Comparison of ENCODE assay signal across 12 mouse cellular contexts in the genomic region with DNA sequence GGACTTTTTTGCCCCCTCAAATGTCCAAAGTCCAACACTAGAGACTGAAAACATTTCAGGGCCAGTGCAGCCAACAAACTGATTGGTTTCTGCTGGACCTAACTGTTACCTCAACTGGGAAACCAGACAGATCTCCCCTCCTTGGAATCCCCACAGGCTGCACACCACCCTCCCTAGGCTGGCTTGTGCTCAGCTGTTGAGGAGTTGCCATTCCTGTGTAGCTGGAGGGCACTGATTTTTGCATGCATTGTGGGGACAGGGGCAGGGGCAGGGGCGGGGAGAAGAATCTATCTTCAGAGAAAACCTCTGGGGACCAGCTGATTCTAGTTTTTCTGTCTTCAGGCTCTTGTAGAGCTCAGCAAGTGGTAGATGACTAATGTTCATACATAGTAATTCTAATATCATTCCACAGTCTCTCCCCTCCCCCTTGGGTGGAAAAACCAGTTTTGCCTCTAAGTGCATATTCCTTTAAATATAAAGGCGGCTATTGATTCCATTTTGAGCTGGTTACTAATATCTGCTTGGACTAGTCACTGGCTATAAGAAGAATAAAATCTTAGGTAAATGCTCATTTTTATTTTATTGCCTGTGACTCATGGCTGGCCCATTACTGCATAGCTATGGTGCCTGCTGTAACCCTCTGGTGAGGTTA. TPM values are rescaled to one million over a fixed set of nuclear protein-coding genes. Genes with fewer than 3 reads are reported as not detected.
A peak's percentile ranks its signal among the peaks of the same experiment; 100 is the strongest.
DNase-seq lines count a peak whose midpoint lies in the region; ATAC-seq and TF ChIP-seq lines count a peak whose summit lies in the region.
"Had no signal": no experiment of that assay in that cellular context is flagged by ENCODE, and none has a peak within 500 bp of the region (broad histone marks: within the 10 kb centered on the region; RNA-seq: fewer than 3 reads in every experiment).

No protein-coding gene starts in this region.

- TF ChIP-seq CTCF in hindbrain, postnatal 0 days (IDR thresholded peaks at IDR 0.05; ENCODE audit: low read depth): no peak
- TF ChIP-seq CTCF in Patski (IDR thresholded peaks at IDR 0.05): no peak

- POLR2A ChIA-PET in Patski (lab: Charles Lee): interaction anchor here (0.7 to 0.9 kb wide), 3 partner anchors 12 to 107 kb away, joined by 3 read pairs; no protein-coding TSS in a partner anchor

- no peaks in the 10 kb centered on the region for H3K36me3 ChIP-seq in hindbrain, embryonic 12.5 days
- no peaks in the 10 kb centered on the region for H3K36me3 ChIP-seq in hindbrain, postnatal 0 days (ENCODE audit: insufficient read depth, low read length)
- peaks cover 21% of the 10 kb centered on the region; the same call in 1 of the 2 replicates for H3K36me3 ChIP-seq in limb, embryonic 12.5 days
- no peaks in the 10 kb centered on the region for H3K36me3 ChIP-seq in forebrain, embryonic 12.5 days (replicated peaks)
- H3K36me3 ChIP-seq in midbrain, embryonic 10.5 days: no peaks in the 10 kb centered on the region

- CTCF ChIA-PET in Patski (lab: Charles Lee): interaction anchor here (1.1 to 1.5 kb wide), 4 partner anchors 8 to 60 kb away, joined by 3 to 4 read pairs (median 3); no protein-coding TSS in a partner anchor

- H3K4me1 ChIP-seq in hindbrain, embryonic 12.5 days: peaks cover 41% of the 10 kb centered on the region
- peaks cover 36% of the 10 kb centered on the region for H3K4me1 ChIP-seq in hindbrain, postnatal 0 days (ENCODE audit: insufficient read depth, low read length)
- H3K4me1 ChIP-seq in limb, embryonic 12.5 days (replicated peaks): peaks cover 57% of the 10 kb centered on the region
- H3K4me1 ChIP-seq in forebrain, embryonic 12.5 days: peaks cover 35% of the 10 kb centered on the region
- H3K4me1 ChIP-seq in midbrain, embryonic 10.5 days: peaks cover 39% of the 10 kb centered on the region

- H3K9ac ChIP-seq in hindbrain, embryonic 12.5 days: no peak overlapping the region
- no peak overlapping the region for H3K9ac ChIP-seq in hindbrain, postnatal 0 days (replicated peaks; ENCODE audit: low read length)
- H3K9ac ChIP-seq in limb, embryonic 12.5 days (replicated peaks): no peak overlapping the region
- H3K9ac ChIP-seq in forebrain, embryonic 12.5 days: no peak overlapping the region

- no peak for ATAC-seq in hindbrain, embryonic 12.5 days (ENCODE audit: low FRiP score)
- no peak for ATAC-seq in hindbrain, postnatal 0 days
- ATAC-seq in Patski: peak; percentile 38
- no peak for ATAC-seq in limb, embryonic 12.5 days (ENCODE audit: insufficient number of reproducible peaks, insufficient read depth, low FRiP score, low TSS enrichment, low read depth)
- ATAC-seq in frontal cortex, adult (ENCODE audit: low TSS enrichment): no peak
- ATAC-seq in forebrain, embryonic 12.5 days (ENCODE audit: low FRiP score): no peak
- ATAC-seq: inflammation-experienced regulatory T-cells, adult 6 months had no signal

- H3K27me3 ChIP-seq in hindbrain, embryonic 12.5 days: 0 out of 2 replicates have a peak, but pooled peaks cover 3% of the 10 kb centered on the region
- H3K27me3 ChIP-seq in hindbrain, postnatal 0 days (ENCODE audit: insufficient read depth, low read length): no peaks in the 10 kb centered on the region
- H3K27me3 ChIP-seq in Patski: no peaks in the 10 kb centered on the region
- H3K27me3 ChIP-seq in limb, embryonic 12.5 days: no peaks in the 10 kb centered on the region
- peaks cover 10% of the 10 kb centered on the region; the same call in 1 of the 2 replicates for H3K27me3 ChIP-seq in forebrain, embryonic 12.5 days
- peaks cover 14% of the 10 kb centered on the region for H3K27me3 ChIP-seq in midbrain, embryonic 10.5 days (ENCODE audit: low read depth, poor library complexity, severe bottlenecking)

- 73% methylated on average over 2 of the region's 2 CpGs for WGBS in hindbrain, embryonic 12.5 days
- WGBS in hindbrain, postnatal 0 days: 72% methylated on average over 2 of the region's 2 CpGs
- WGBS in limb, embryonic 12.5 days: 91% methylated on average over 2 of the region's 2 CpGs
- 85% methylated on average over 2 of the region's 2 CpGs for WGBS in forebrain, embryonic 12.5 days
- WGBS in midbrain, embryonic 10.5 days: 85% methylated on average over 2 of the region's 2 CpGs

- 0 out of 2 replicates have a peak overlapping the region, but pooled peaks have one; percentile 18 for H3K27ac ChIP-seq in hindbrain, embryonic 12.5 days
- no peak overlapping the region for H3K27ac ChIP-seq in hindbrain, postnatal 0 days
- H3K27ac ChIP-seq in limb, embryonic 12.5 days: peak overlapping the region; percentile 72; the same call in 1 of the 2 replicates
- H3K27ac ChIP-seq in forebrain, embryonic 12.5 days: no peak overlapping the region
- no peak overlapping the region for H3K27ac ChIP-seq in midbrain, embryonic 10.5 days (replicated peaks)

- in situ Hi-C loops in Patski (cut with MboI; ENCODE audit: low pct_unique_long_range_greater_than_20kb): no loop called here

- no peak overlapping the region for H3K4me2 ChIP-seq in hindbrain, embryonic 12.5 days (replicated peaks)
- H3K4me2 ChIP-seq in hindbrain, postnatal 0 days (ENCODE audit: low read depth, low read length): no peak overlapping the region
- H3K4me2 ChIP-seq in limb, embryonic 12.5 days: no peak overlapping the region
- H3K4me2 ChIP-seq in forebrain, embryonic 12.5 days: no peak overlapping the region

- no peak overlapping the region for H3K4me3 ChIP-seq in hindbrain, embryonic 12.5 days
- no peak overlapping the region for H3K4me3 ChIP-seq in hindbrain, postnatal 0 days (ENCODE audit: low read length)
- H3K4me3 ChIP-seq in limb, embryonic 12.5 days (replicated peaks): no peak overlapping the region
- no peak overlapping the region for H3K4me3 ChIP-seq in forebrain, embryonic 12.5 days (replicated peaks)
- no peak overlapping the region for H3K4me3 ChIP-seq in midbrain, embryonic 10.5 days

- no peak for DNase-seq in hindbrain, postnatal 0 days (ENCODE audit: low spot score)
- DNase-seq in 3T3-L1 (ENCODE audit: low read depth, low spot score): peak; percentile 56
- no peak for DNase-seq in Patski (ENCODE audit: low read depth, low spot score)
- DNase-seq in midbrain, embryonic 10.5 days (ENCODE audit: low spot score): no peak
- DNase-seq: adrenal gland, postnatal 10 days; cerebellum, postnatal 25 days; thymus, postnatal 14 days had no signal

- H3K9me3 ChIP-seq in hindbrain, embryonic 12.5 days (replicated peaks): no peaks in the 10 kb centered on the region
- no peaks in the 10 kb centered on the region for H3K9me3 ChIP-seq in hindbrain, postnatal 0 days (ENCODE audit: low read length)
- no peaks in the 10 kb centered on the region for H3K9me3 ChIP-seq in limb, embryonic 12.5 days
- no peaks in the 10 kb centered on the region for H3K9me3 ChIP-seq in forebrain, embryonic 12.5 days
- no peaks in the 10 kb centered on the region for H3K9me3 ChIP-seq in midbrain, embryonic 10.5 days (replicated peaks)

RNA-seq across cellular contexts. Expression of a gene that starts 5.9 kb away (rescaled TPM):
- polyA plus RNA-seq in hindbrain, embryonic 12.5 days (2016; fragmentation: Nextera tagmentation; extraction: Ambion mirVana): 121 and 140 TPM in 2 replicates
- total RNA-seq in hindbrain, postnatal 0 days (2014; rRNA removed): 83.2 and 86.0 TPM in 2 replicates
- polyA plus RNA-seq in hindbrain, postnatal 0 days (2015; fragmentation: Nextera tagmentation; extraction: Ambion mirVana): 71.3 and 74.8 TPM in 2 replicates
- 333 TPM for polyA plus RNA-seq in Patski (2021)
- polyA plus RNA-seq in limb, embryonic 12.5 days (2016; fragmentation: Nextera tagmentation; extraction: Ambion mirVana): 168 and 178 TPM in 2 replicates
- polyA plus RNA-seq in forebrain, embryonic 12.5 days (2016; fragmentation: Nextera tagmentation; extraction: Ambion mirVana): 46.6 and 59.1 TPM in 2 replicates
- 53.9 and 71.1 TPM in 2 replicates for polyA plus RNA-seq in midbrain, embryonic 10.5 days (2016; fragmentation: Nextera tagmentation; extraction: Ambion mirVana)

RNA-seq across cellular contexts. Expression of a gene that starts 50.6 kb away (rescaled TPM):
- 0.49 and 0.60 TPM in 2 replicates for polyA plus RNA-seq in hindbrain, embryonic 12.5 days (2016; fragmentation: Nextera tagmentation; extraction: Ambion mirVana)
- total RNA-seq in hindbrain, postnatal 0 days (2014; rRNA removed): 0.65 TPM in 1 of 2 replicates, not detected in the other
- polyA plus RNA-seq in hindbrain, postnatal 0 days (2015; fragmentation: Nextera tagmentation; extraction: Ambion mirVana): 0.56 and 0.78 TPM in 2 replicates
- polyA plus RNA-seq in Patski (2021): not detected
- polyA plus RNA-seq in limb, embryonic 12.5 days (2016; fragmentation: Nextera tagmentation; extraction: Ambion mirVana): 0.24 and 0.29 TPM in 2 replicates
- polyA plus RNA-seq in forebrain, embryonic 12.5 days (2016; fragmentation: Nextera tagmentation; extraction: Ambion mirVana): 0.13 and 0.42 TPM in 2 replicates
- polyA plus RNA-seq in midbrain, embryonic 10.5 days (2016; fragmentation: Nextera tagmentation; extraction: Ambion mirVana): 0.34 and 0.39 TPM in 2 replicates

Comparison
In these comparisons a context has a peak if more than half of its experiments do, and no peak if none do; other contexts are left out.
1. H3K27ac ChIP-seq: peak in hindbrain, embryonic 12.5 days (single experiment) and limb, embryonic 12.5 days (single experiment); none in hindbrain, postnatal 0 days (single experiment), forebrain, embryonic 12.5 days (single experiment) and midbrain, embryonic 10.5 days (single experiment).